Mouse (Mus musculus) stomach, embryonic 14.5 days (tissue): Measurements from ENCODE around the gene Dcaf11. TPM values are rescaled to one million over a fixed set of nuclear protein-coding genes. Genes with fewer than 3 reads are reported as not detected.

Experiments
- ATAC-seq: fragments of 200-750 bp; cut with Nextera tagmentation; 2 replicates; pipeline ENCODE4 v1.8.0; 2017; ENCODE audit warnings: low read depth, moderate TSS enrichment; ENCODE audit not compliant: insufficient number of reproducible peaks, insufficient read depth, low FRiP score
- H3K27ac ChIP-seq: fragments of 300-500 bp; sonication (generic); 2 replicates; pipeline ENCODE4 v1.5.1; 2014; ENCODE audit warnings: mild to moderate bottlenecking, low read length, moderate library complexity, mixed read lengths
- H3K27me3 ChIP-seq: fragments of 300-500 bp; sonication (generic); 2 replicates; pipeline ENCODE4 v1.6.1; 2014; ENCODE audit warnings: low read length, control low read depth, mixed read lengths; ENCODE audit not compliant: control insufficient read depth, insufficient read depth
- H3K36me3 ChIP-seq: fragments of 300-500 bp; sonication (generic); 2 replicates; pipeline ENCODE4 v1.6.1; 2014; ENCODE audit warnings: mild to moderate bottlenecking, control low read depth, low read length, moderate library complexity, mixed read lengths; ENCODE audit not compliant: control insufficient read depth, insufficient read depth
- H3K4me1 ChIP-seq: fragments of 300-500 bp; sonication (generic); 2 replicates; pipeline ENCODE4 v1.6.1; 2014; ENCODE audit warnings: low read length, control low read depth, mixed read lengths; ENCODE audit not compliant: control insufficient read depth, insufficient read depth
- H3K4me2 ChIP-seq: fragments of 300-500 bp; sonication (generic); replicated peaks from 2 replicates; pipeline ENCODE4 v1.6.1; 2014; ENCODE audit warnings: low read depth, low read length, control low read depth
- H3K4me3 ChIP-seq: fragments of 300-500 bp; sonication (generic); 2 replicates; pipeline ENCODE4 v1.5.1; 2014; ENCODE audit warnings: low read depth, low read length, control low read depth
- H3K9ac ChIP-seq: fragments of 300-500 bp; sonication (generic); replicated peaks from 2 replicates; pipeline ENCODE4 v1.6.1; 2014; ENCODE audit warnings: low read depth, mild to moderate bottlenecking, control low read depth, low read length, moderate library complexity, mixed read lengths
- H3K9me3 ChIP-seq: fragments of 300-500 bp; sonication (generic); 2 replicates; pipeline ENCODE4 v1.6.1; 2016; ENCODE audit warnings: low read depth, low read length, control low read depth; ENCODE audit not compliant: control insufficient read depth
- WGBS: fragments of 180-500 bp; shearing (Covaris S2); extraction: QIAGEN DNeasy Blood & Tissue Kit; methylation state at CpG from one replicate; pipeline ENCODE4 v1.1.7; 2014; 5-methylcytosine and 5-hydroxymethylcytosine counted together
- polyA plus RNA-seq: library from polyadenylated mRNA; unstranded; fragments of >200 nt; fragmentation: Nextera tagmentation; extraction: Ambion mirVana; gene quantifications from 2 replicates; pipeline ENCODE4 v1.2.1, GENCODE M21; 2014

Dcaf11 gene
- polyA plus RNA-seq, 1 experiment from 2014 or later, result 67.6 TPM

DNA sequence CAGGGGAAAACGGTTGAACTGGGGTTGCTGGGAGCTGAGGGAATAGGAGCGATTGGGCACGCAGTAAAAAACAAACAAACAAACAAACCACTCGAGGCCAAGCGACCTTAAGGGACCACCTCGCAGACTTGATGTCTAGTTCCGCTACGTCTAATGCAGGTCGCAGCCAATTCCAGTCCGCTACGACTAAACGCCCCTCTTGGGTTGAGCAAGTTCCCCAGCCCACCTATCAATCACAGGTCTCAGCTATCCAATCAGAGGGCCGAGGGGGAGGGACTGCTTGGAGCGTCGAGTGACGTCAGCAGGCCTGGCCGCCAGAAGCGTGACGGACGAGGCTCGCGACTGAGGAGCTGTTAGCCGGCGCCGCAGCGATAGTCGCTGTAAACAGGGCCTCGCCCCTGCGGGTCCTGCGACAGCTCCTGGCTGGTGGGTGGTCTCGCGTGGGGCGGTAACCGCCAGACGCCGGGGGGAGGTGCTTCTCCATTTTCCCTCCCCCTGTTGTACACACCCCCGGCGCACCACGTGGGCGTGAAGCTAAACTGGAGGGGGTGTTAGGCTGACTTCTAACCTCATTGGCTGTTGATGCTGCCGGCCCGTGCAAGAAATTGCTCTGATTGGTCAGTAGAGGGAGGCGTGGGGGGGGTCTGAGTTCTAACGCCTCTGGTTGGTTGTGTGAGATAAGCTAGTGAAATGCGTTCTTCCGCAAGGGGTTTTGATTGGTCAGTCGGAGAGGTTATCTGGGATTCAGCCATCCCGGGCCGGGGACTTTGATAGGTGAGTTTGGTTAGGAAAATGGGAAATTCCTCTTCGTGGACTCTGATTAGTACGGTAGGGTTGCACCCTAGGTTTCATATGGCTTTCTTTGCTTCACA is 632 bp downstream of the Dcaf11 start, which contains the start of gene A730061H03Rik:
A730061H03Rik (minus strand) TSS at position 205 of the 872 bp plus-strand sequence.
- H3K9ac ChIP-seq, result peak within 1 kb of the TSS; percentile 49
- H3K4me2 ChIP-seq, result peak within 1 kb of the TSS; percentile 78
- peak within 1 kb of the TSS; percentile 99 for H3K27ac ChIP-seq
- peak; percentile 94 for ATAC-seq
- WGBS, result under 1% methylated on average over 50 of the region's 51 CpGs
- peaks cover 16% of the 10 kb centered on the region for H3K36me3 ChIP-seq
- H3K4me3 ChIP-seq, result peak within 1 kb of the TSS; percentile 70
- H3K27me3 ChIP-seq, result no peaks in the 10 kb centered on the region
- H3K4me1 ChIP-seq, result peaks cover 20% of the 10 kb centered on the region
- no peaks in the 10 kb centered on the region for H3K9me3 ChIP-seq

DNA sequence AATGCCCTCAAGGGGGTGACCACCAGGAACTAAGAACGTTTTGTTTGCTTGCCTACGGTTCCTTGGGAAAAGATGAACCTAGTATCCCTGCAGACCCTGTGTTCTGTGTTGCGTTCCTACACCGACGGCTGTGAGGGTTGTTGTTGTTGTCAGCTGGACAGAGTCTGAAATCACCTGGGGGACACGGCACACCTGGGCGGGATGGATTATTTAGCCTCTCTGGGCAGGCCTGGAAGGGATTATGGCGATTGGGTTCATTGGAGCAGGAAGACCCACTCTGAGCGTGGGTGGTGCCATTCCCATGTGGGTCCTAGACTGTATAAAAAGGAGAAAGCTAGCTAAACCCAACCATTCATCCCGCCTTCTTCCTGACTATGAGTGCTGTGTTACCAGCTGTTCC is 2.1 kb downstream of the Dcaf11 start:
- H3K9me3 ChIP-seq, result no peaks in the 10 kb centered on the region
- peaks cover 30% of the 10 kb centered on the region for H3K36me3 ChIP-seq
- no peak overlapping the region for H3K27ac ChIP-seq
- H3K27me3 ChIP-seq, result no peaks in the 10 kb centered on the region
- H3K4me2 ChIP-seq, result 0 out of 2 replicates have a peak overlapping the region, but pooled peaks have one; percentile 78
- peaks cover 18% of the 10 kb centered on the region for H3K4me1 ChIP-seq
- 76% methylated on average over 10 of the region's 10 CpGs for WGBS
- no peak overlapping the region for H3K9ac ChIP-seq
- H3K4me3 ChIP-seq, result no peak overlapping the region
- ATAC-seq, result no peak

- Histone ChIP-seq H3K4me1 (peaks cover 18% of the 10 kb centered on the region), H3K27ac (no peak overlapping the region), H3K9ac (no peak overlapping the region), H3K4me2 (no peak overlapping the region), H3K9me3 (no peaks in the 10 kb centered on the region), H3K27me3 (no peaks in the 10 kb centered on the region), H3K4me3 (no peak overlapping the region), H3K36me3 (peaks cover 42% of the 10 kb centered on the region)
- ATAC-seq, result no peak
- WGBS, result 89% methylated on average over 11 of the region's 11 CpGs
Observed at GRCm38 (mm10) chr14:55563249-55563648, 3.4 kb downstream of the Dcaf11 start.

- peaks cover 49% of the 10 kb centered on the region for H3K36me3 ChIP-seq
- no peaks in the 10 kb centered on the region for H3K9me3 ChIP-seq
- no peaks in the 10 kb centered on the region for H3K27me3 ChIP-seq
- ATAC-seq, result no peak
- H3K4me3 ChIP-seq, result no peak overlapping the region
- peaks cover 12% of the 10 kb centered on the region; the same call in 1 of the 2 replicates for H3K4me1 ChIP-seq
- H3K4me2 ChIP-seq, result no peak overlapping the region
- H3K27ac ChIP-seq, result no peak overlapping the region
- WGBS, result 76% methylated on average over 3 of the region's 3 CpGs
- no peak overlapping the region for H3K9ac ChIP-seq
Observed at GRCm38 (mm10) chr14:55565748-55566147, 5.9 kb downstream of the Dcaf11 start.

- Histone ChIP-seq H3K9ac (no peak overlapping the region), H3K27me3 (no peaks in the 10 kb centered on the region), H3K4me2 (no peak overlapping the region), H3K27ac (no peak overlapping the region), H3K36me3 (peaks cover 49% of the 10 kb centered on the region), H3K4me1 (no peaks in the 10 kb centered on the region), H3K9me3 (no peaks in the 10 kb centered on the region), H3K4me3 (no peak overlapping the region)
- 77% methylated on average over 3 of the region's 3 CpGs for WGBS
- ATAC-seq, result no peak
Observed at GRCm38 (mm10) chr14:55567496-55567895, 7.7 kb downstream of the Dcaf11 start.

DNA sequence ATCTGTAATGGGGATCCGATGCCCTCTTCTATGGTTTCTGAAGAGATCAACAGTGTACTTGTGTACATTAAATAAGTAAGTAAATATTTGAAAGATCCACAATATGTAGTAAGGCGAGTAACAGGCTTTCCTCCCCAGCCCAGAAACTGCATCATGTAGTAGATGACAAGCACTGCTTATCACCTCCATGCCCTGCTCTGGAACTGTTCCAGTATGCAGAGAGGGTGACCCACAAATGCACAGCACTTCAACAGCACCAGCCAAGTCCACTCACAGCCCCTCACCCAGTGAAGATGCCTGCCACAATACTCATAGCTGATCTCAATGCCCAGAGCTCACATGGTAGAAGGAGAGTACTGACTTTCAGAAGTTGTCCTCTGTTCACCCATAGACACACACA is 10.8 kb downstream of the Dcaf11 start:
- Histone ChIP-seq H3K4me3 (no peak overlapping the region), H3K27ac (no peak overlapping the region), H3K4me1 (no peaks in the 10 kb centered on the region; the same call in 1 of the 2 replicates), H3K9ac (no peak overlapping the region), H3K4me2 (no peak overlapping the region), H3K27me3 (no peaks in the 10 kb centered on the region), H3K9me3 (no peaks in the 10 kb centered on the region), H3K36me3 (peaks cover 31% of the 10 kb centered on the region)
- ATAC-seq, result no peak
- WGBS, result 72% methylated on average over 2 of the region's 2 CpGs

DNA sequence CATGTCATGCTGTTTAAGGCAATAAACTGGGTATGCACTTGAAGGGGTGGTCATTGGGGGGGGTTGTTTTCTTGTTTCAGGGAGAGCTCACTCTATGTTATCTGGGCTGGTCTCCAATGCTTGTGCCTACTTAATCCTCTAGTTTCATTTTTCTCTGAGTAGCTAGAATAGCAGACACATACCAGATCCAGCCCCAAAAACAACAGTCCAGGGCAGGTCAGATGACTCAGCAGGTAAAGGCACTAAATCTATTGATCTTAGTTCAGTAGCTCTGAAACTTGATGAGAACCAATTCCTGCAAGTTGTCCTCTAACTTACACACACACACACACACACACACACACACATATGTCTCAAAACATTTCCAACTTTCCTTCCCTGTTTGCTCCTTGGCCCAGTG is 12.0 kb downstream of the Dcaf11 start:
- no peak overlapping the region for H3K4me2 ChIP-seq
- no peak overlapping the region for H3K4me3 ChIP-seq
- no peaks in the 10 kb centered on the region; the same call in 1 of the 2 replicates for H3K4me1 ChIP-seq
- ATAC-seq, result no peak
- no peaks in the 10 kb centered on the region for H3K27me3 ChIP-seq
- peaks cover 20% of the 10 kb centered on the region for H3K36me3 ChIP-seq
- H3K27ac ChIP-seq, result no peak overlapping the region
- no peak overlapping the region for H3K9ac ChIP-seq
- H3K9me3 ChIP-seq, result no peaks in the 10 kb centered on the region

DNA sequence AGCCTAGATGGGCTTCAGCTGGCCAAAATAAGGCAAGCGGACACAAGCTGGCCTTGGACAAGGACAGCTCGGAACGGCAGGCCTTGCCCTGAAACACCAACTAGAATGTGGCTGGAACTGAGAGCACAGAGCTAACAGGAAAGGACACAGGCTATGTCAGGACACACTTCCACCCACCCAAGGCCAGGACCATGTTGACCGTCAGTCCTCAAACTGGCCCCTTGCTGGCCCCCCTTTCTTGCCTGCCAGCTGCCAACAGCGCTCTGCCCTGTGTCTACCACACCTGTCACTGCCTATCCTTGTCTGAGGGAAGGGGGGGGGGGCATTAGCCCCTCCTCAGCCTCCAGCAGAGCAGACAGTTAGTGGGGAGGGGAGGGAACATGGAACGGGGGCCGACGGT is 15.5 kb downstream of the Dcaf11 start, which contains the start of gene Fitm1:
Fitm1 (plus strand) TSS at position 316 of the 400 bp plus-strand sequence.
- Histone ChIP-seq H3K4me1 (peaks cover 4% of the 10 kb centered on the region; the same call in 1 of the 2 replicates), H3K9me3 (no peaks in the 10 kb centered on the region), H3K36me3 (no peaks in the 10 kb centered on the region; the same call in 1 of the 2 replicates), H3K27me3 (no peaks in the 10 kb centered on the region), H3K9ac (no peak within 1 kb of the TSS), H3K4me2 (no peak within 1 kb of the TSS), H3K4me3 (no peak within 1 kb of the TSS), H3K27ac (no peak within 1 kb of the TSS)
- WGBS, result 71% methylated on average over 8 of the region's 8 CpGs
- ATAC-seq, result no peak
